ENCODE assay signal across 9 mouse cellular contexts in the genomic region with DNA sequence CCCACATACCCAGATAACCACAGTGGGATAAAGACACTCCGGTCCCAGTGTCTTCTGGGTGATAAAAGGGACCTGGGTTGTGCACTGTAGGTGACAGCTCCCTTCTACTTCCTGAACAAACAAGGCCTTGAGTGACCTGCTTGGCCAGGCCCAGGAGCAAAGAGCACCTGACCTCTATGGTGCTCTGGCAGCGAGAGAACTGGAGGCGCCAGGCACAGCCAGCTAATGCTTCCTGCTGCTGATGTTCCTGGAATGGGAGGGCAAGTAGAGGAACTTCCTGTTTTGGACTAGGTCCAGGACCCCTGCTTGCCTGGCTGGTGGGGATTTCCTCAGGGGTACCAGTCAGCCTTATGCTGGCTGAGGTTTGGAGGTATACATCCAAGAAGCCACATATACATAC. TPM values are rescaled to one million over a fixed set of nuclear protein-coding genes. Genes with fewer than 3 reads are reported as not detected.
DNase-seq lines count a peak whose midpoint lies in the region; ATAC-seq and TF ChIP-seq lines count a peak whose summit lies in the region.
"Had no signal": no experiment of that assay in that cellular context is flagged by ENCODE, and none has a peak within 500 bp of the region (broad histone marks: within the 10 kb centered on the region; RNA-seq: fewer than 3 reads in every experiment).

No protein-coding gene starts in this region.

- no peak for TF ChIP-seq POLR2A in limb, embryonic 14.5 days (IDR thresholded peaks at IDR 0.05; ENCODE audit: borderline replicate concordance, extremely low read depth, insufficient read depth, insufficient read length)
- no peak for TF ChIP-seq POLR2A in small intestine, adult 2 months (IDR thresholded peaks at IDR 0.05; ENCODE audit: low read depth, low read length)

- H3K27ac ChIP-seq in limb, embryonic 14.5 days (replicated peaks; ENCODE audit: low read depth, low read length), result peak overlapping the region; percentile 16
- H3K27ac ChIP-seq in small intestine, adult 2 months (ENCODE audit: insufficient read depth, low read depth, low read length), result peak overlapping the region; percentile 72
- H3K27ac ChIP-seq: macrophage had no signal

- no peak for TF ChIP-seq CTCF in small intestine, adult 2 months (IDR thresholded peaks at IDR 0.05; ENCODE audit: extremely low read depth, insufficient read length, insufficient replicate concordance, low read depth, low read length)

- peak; percentile 42 for DNase-seq in testis, postnatal 10 days (ENCODE audit: low spot score)
- DNase-seq in testis, postnatal 14 days (ENCODE audit: low spot score), result no peak
- DNase-seq in heart, postnatal 4 days, result peak; percentile 42
- DNase-seq in limb, embryonic 14.5 days (ENCODE audit: low spot score), result no peak
- no peak for DNase-seq in retina, embryonic 14.5 days (ENCODE audit: low spot score)
- DNase-seq in right cerebral cortex, postnatal 4 days, result no peak

- H3K27me3 ChIP-seq in limb, embryonic 14.5 days (ENCODE audit: control insufficient read depth, insufficient read depth, low read length), result no peaks in the 10 kb centered on the region
- no peaks in the 10 kb centered on the region for H3K27me3 ChIP-seq in small intestine, adult 2 months (ENCODE audit: control insufficient read depth, insufficient read depth, low read length)

- H3K4me3 ChIP-seq in limb, embryonic 14.5 days (replicated peaks; ENCODE audit: low read length), result no peak overlapping the region
- no peak overlapping the region for H3K4me3 ChIP-seq in small intestine, adult 2 months (ENCODE audit: low read depth, low read length)

- H3K36me3 ChIP-seq in limb, embryonic 14.5 days (ENCODE audit: control insufficient read depth, insufficient read depth, low read length), result peaks cover 39% of the 10 kb centered on the region
- peaks cover 39% of the 10 kb centered on the region for H3K36me3 ChIP-seq in small intestine, adult 2 months (ENCODE audit: control insufficient read depth, insufficient read depth, low read length)

- peak overlapping the region; percentile 36; the same call in 1 of the 2 replicates for H3K4me2 ChIP-seq in limb, embryonic 14.5 days (replicated peaks; ENCODE audit: low read depth, low read length, severe bottlenecking)

- H3K9me3 ChIP-seq in limb, embryonic 14.5 days (ENCODE audit: control insufficient read depth, low read length), result no peaks in the 10 kb centered on the region

- H3K9ac ChIP-seq in limb, embryonic 14.5 days (ENCODE audit: low read depth, low read length, severe bottlenecking), result no peak overlapping the region

- WGBS in limb, embryonic 14.5 days, result 50% methylated on average over 3 of the region's 3 CpGs
- 10% methylated on average over 3 of the region's 3 CpGs for WGBS in small intestine, adult 2 months

- no peak for ATAC-seq in limb, embryonic 14.5 days (ENCODE audit: low FRiP score, low read depth)
- ATAC-seq in megakaryocyte progenitor cell, adult 5-6 weeks (replicated peaks; ENCODE audit: poor library complexity), result no peak

- peaks cover 53% of the 10 kb centered on the region for H3K4me1 ChIP-seq in limb, embryonic 14.5 days (ENCODE audit: control insufficient read depth, insufficient read depth, low read length)
- peaks cover 32% of the 10 kb centered on the region for H3K4me1 ChIP-seq in small intestine, adult 2 months (ENCODE audit: control insufficient read depth, insufficient read depth, insufficient read length, low read length)

RNA-seq across cellular contexts. Expression of gene Plxnb2, which starts 10.5 kb away (rescaled TPM):
- total RNA-seq in heart, postnatal 4 days (2021), result 100 to 1,000 TPM; 132 to 137 TPM
- 212 and 268 TPM in 2 replicates for polyA plus RNA-seq in limb, embryonic 14.5 days (2012; rRNA removed)
- polyA plus RNA-seq in limb, embryonic 14.5 days (2014; fragmentation: Nextera tagmentation; extraction: Ambion mirVana), result 170 and 183 TPM in 2 replicates
- polyA plus RNA-seq in small intestine, adult 2 months (2012; rRNA removed), result 213 and 376 TPM in 2 replicates
- 12.1 and 12.6 TPM in 2 replicates for total RNA-seq in megakaryocyte progenitor cell, adult 5-6 weeks (2015)
- total RNA-seq in megakaryocyte progenitor cell, adult 5-6 weeks (2017), result 9.3 and 14.5 TPM in 2 replicates

RNA-seq across cellular contexts. Expression of gene Mapk11, which starts 20.7 kb away (rescaled TPM):
- 1 to 10 TPM; 4.1 to 5.4 TPM for total RNA-seq in heart, postnatal 4 days (2021)
- polyA plus RNA-seq in limb, embryonic 14.5 days (2012; rRNA removed), result 13.4 and 15.9 TPM in 2 replicates
- 7.0 and 7.3 TPM in 2 replicates for polyA plus RNA-seq in limb, embryonic 14.5 days (2014; fragmentation: Nextera tagmentation; extraction: Ambion mirVana)
- polyA plus RNA-seq in small intestine, adult 2 months (2012; rRNA removed), result 2.3 and 3.2 TPM in 2 replicates
- not detected in 2 replicates for total RNA-seq in megakaryocyte progenitor cell, adult 5-6 weeks (2015)
- total RNA-seq in megakaryocyte progenitor cell, adult 5-6 weeks (2017), result 0.10 TPM in 1 of 2 replicates, not detected in the other

RNA-seq across cellular contexts. Expression of gene Dennd6b, which starts 26.2 kb away (rescaled TPM):
- 10 to 100 TPM in 1 of 2 experiments, 1 to 10 TPM in 1; 8.7 to 10.3 TPM for total RNA-seq in heart, postnatal 4 days (2021)
- 39.2 and 53.6 TPM in 2 replicates for polyA plus RNA-seq in limb, embryonic 14.5 days (2012; rRNA removed)
- 12.7 and 14.0 TPM in 2 replicates for polyA plus RNA-seq in limb, embryonic 14.5 days (2014; fragmentation: Nextera tagmentation; extraction: Ambion mirVana)
- 7.1 and 10.6 TPM in 2 replicates for polyA plus RNA-seq in small intestine, adult 2 months (2012; rRNA removed)
- 1.6 and 2.4 TPM in 2 replicates for total RNA-seq in megakaryocyte progenitor cell, adult 5-6 weeks (2015)
- 1.3 and 2.5 TPM in 2 replicates for total RNA-seq in megakaryocyte progenitor cell, adult 5-6 weeks (2017)

RNA-seq across cellular contexts. Expression of gene Mapk12, which starts 29.6 kb away (rescaled TPM):
- total RNA-seq in heart, postnatal 4 days (2021), result 10 to 100 TPM; 28.8 to 28.9 TPM
- polyA plus RNA-seq in limb, embryonic 14.5 days (2012; rRNA removed), result 13.7 and 14.9 TPM in 2 replicates
- 5.0 and 8.3 TPM in 2 replicates for polyA plus RNA-seq in limb, embryonic 14.5 days (2014; fragmentation: Nextera tagmentation; extraction: Ambion mirVana)
- polyA plus RNA-seq in small intestine, adult 2 months (2012; rRNA removed), result 2.0 and 2.4 TPM in 2 replicates
- 0.49 TPM in 1 of 2 replicates, not detected in the other for total RNA-seq in megakaryocyte progenitor cell, adult 5-6 weeks (2015)
- total RNA-seq in megakaryocyte progenitor cell, adult 5-6 weeks (2017), result 0.04 and 0.47 TPM in 2 replicates

RNA-seq across cellular contexts. Expression of gene Ppp6r2, which starts 41.3 kb away (rescaled TPM):
- 10 to 100 TPM; 51.4 to 54.7 TPM for total RNA-seq in heart, postnatal 4 days (2021)
- polyA plus RNA-seq in limb, embryonic 14.5 days (2012; rRNA removed), result 59.0 and 71.5 TPM in 2 replicates
- 28.3 and 31.7 TPM in 2 replicates for polyA plus RNA-seq in limb, embryonic 14.5 days (2014; fragmentation: Nextera tagmentation; extraction: Ambion mirVana)
- 73.9 and 252 TPM in 2 replicates for polyA plus RNA-seq in small intestine, adult 2 months (2012; rRNA removed)
- 8.5 and 11.8 TPM in 2 replicates for total RNA-seq in megakaryocyte progenitor cell, adult 5-6 weeks (2015)
- 9.8 and 11.2 TPM in 2 replicates for total RNA-seq in megakaryocyte progenitor cell, adult 5-6 weeks (2017)

Comparison
In these comparisons a context has a peak if more than half of its experiments do, and no peak if none do; other contexts are left out.
1. DNase-seq: peak in testis, postnatal 10 days (single experiment) and heart, postnatal 4 days (single experiment); none in testis, postnatal 14 days (single experiment), limb, embryonic 14.5 days (single experiment), retina, embryonic 14.5 days (single experiment) and right cerebral cortex, postnatal 4 days (single experiment).
2. RNA of gene Plxnb2, which starts 10.5 kb away (total RNA-seq): 132 to 137 TPM in heart, postnatal 4 days; 9.3 to 14.5 TPM in megakaryocyte progenitor cell, adult 5-6 weeks; every median in the first group is over 4 times any median in the second.
3. RNA of gene Mapk11, which starts 20.7 kb away (total RNA-seq): 4.1 to 5.4 TPM in heart, postnatal 4 days; 0.10 TPM in megakaryocyte progenitor cell, adult 5-6 weeks; every median in the first group is over 4 times any median in the second.